Mouse (Mus musculus) brain, embryonic 14.5 days (tissue): ENCODE measurements around the gene Eef1b2.

Experiments
- CTCF ChIP-seq: fragments of 200-500 bp; IDR thresholded peaks from 2 replicates; pipeline ENCODE4 v1.5.1; 2012; ENCODE audit warnings: inconsistent platforms, mild to moderate bottlenecking, moderate library complexity, borderline replicate concordance; ENCODE audit not compliant: insufficient read depth, insufficient read length; ENCODE audit errors: extremely low read depth
- POLR2A ChIP-seq: fragments of 200-500 bp; IDR thresholded peaks from 2 replicates; pipeline ENCODE4 v1.6.1; 2012; ENCODE audit warnings: mild to moderate bottlenecking, inconsistent platforms, borderline replicate concordance; ENCODE audit not compliant: poor library complexity, insufficient read depth, insufficient read length, severe bottlenecking; ENCODE audit errors: extremely low read depth

- TF ChIP-seq POLR2A (no peak), CTCF (no peak)
These were observed 26.8 kb downstream of the Eef1b2 start for GRCm38 (mm10) chr1:63203471-63203870.
